In the genomic region with DNA sequence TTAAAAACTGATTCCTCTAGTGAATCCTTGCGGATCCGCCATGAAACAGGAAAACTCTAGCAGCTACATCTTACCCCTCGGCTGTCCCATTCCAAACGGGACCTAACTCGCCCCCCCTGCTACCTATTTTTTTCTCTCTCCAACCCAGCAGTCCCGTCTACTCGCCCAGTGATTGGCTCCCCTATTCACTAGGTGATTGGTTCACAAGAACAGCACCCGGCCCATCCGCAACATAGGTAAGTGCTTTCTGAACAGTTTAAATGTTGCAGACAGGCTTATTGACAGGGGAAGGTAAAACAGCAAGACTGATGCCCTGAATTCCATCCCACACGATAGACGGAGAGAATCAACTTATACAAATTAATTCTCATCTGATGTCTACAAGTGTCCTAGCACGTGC, we compare ENCODE assay signal across 19 mouse cellular contexts.
"Had no signal": no experiment of that assay in that cellular context is flagged by ENCODE, and none has a peak within 500 bp of the region (broad histone marks: within the 10 kb centered on the region; RNA-seq: fewer than 3 reads in every experiment).

No protein-coding gene starts in this region.

- DNase-seq: liver, postnatal 0 days; lung, adult 2 months; lung, postnatal 14 days; lung, postnatal 36 days; retina, postnatal 1 day; right cerebral cortex, adult 18-20 months; right cerebral cortex, postnatal 25 days; right cerebral cortex, postnatal 4 days; spleen, adult 18-20 months; thymus, adult 2 months; thymus, postnatal 25 days; thymus, postnatal 4 days had no signal

- H3K4me3 ChIP-seq: lung, embryonic 15.5 days; megakaryocyte, embryonic 14.5 days; midbrain, embryonic 13.5 days; midbrain, embryonic 15.5 days; neural tube, embryonic 13.5 days; neural tube, embryonic 15.5 days; stomach, embryonic 15.5 days had no signal

- H3K4me1 ChIP-seq: lung, embryonic 15.5 days; midbrain, embryonic 13.5 days; midbrain, embryonic 15.5 days; neural tube, embryonic 13.5 days; neural tube, embryonic 15.5 days; stomach, embryonic 15.5 days had no signal

- H3K27me3 ChIP-seq: lung, embryonic 15.5 days; midbrain, embryonic 13.5 days; midbrain, embryonic 15.5 days; neural tube, embryonic 13.5 days; neural tube, embryonic 15.5 days; stomach, embryonic 15.5 days had no signal

- H3K9me3 ChIP-seq: lung, embryonic 15.5 days; megakaryocyte, embryonic 14.5 days; midbrain, embryonic 13.5 days; midbrain, embryonic 15.5 days; neural tube, embryonic 13.5 days; neural tube, embryonic 15.5 days; stomach, embryonic 15.5 days had no signal
